Mouse (Mus musculus) kidney, adult 2 months (tissue): ENCODE data around the gene Pcbp2.

Experiments
- CTCF ChIP-seq: fragments of 200-500 bp; conservative IDR thresholded peaks from 2 replicates; pipeline ENCODE4 v1.5.1; 2011; ENCODE audit warnings: low read depth, mild to moderate bottlenecking, control low read depth, low read length, moderate library complexity, mixed read lengths; ENCODE audit not compliant: insufficient read depth, insufficient read length
- POLR2A ChIP-seq: fragments of 200-500 bp; IDR thresholded peaks from one replicate; pipeline ENCODE4 v1.6.1; 2011; ENCODE audit warnings: low read depth, low read length, control low read depth

GRCm38 (mm10) chr15:102470605-102471294, 411 bp downstream of the Pcbp2 start:
- TF ChIP-seq CTCF (no peak), POLR2A (no peak)
